9 mouse cellular contexts compared by ENCODE assay signal in genomic region chr1:155093145-155093791, GRCm38 (mm10). TPM values are rescaled to one million over a fixed set of nuclear protein-coding genes. Genes with fewer than 3 reads are reported as not detected.
A peak's percentile ranks its signal among the peaks of the same experiment; 100 is the strongest.
DNase-seq lines count a peak whose midpoint lies in the region; ATAC-seq and TF ChIP-seq lines count a peak whose summit lies in the region.
"Had no signal": no experiment of that assay in that cellular context is flagged by ENCODE, and none has a peak within 500 bp of the region (broad histone marks: within the 10 kb centered on the region; RNA-seq: fewer than 3 reads in every experiment).

No protein-coding gene starts in this region.

- no peaks in the 10 kb centered on the region for H3K9me3 ChIP-seq in embryonic facial prominence, embryonic 10.5 days
- H3K9me3 ChIP-seq: liver, embryonic 15.5 days had no signal

- TF ChIP-seq POLR2A in lung, adult 2 months (IDR thresholded peaks at IDR 0.05; ENCODE audit: borderline replicate concordance, extremely low read depth, low read depth, low read length), result no peak

- no peak for TF ChIP-seq CTCF in lung, adult 2 months (IDR thresholded peaks at IDR 0.05; ENCODE audit: insufficient read depth, low read length)

- peaks cover 58% of the 10 kb centered on the region for H3K4me1 ChIP-seq in embryonic facial prominence, embryonic 10.5 days
- H3K4me1 ChIP-seq in lung, adult 2 months (ENCODE audit: control insufficient read depth, insufficient read depth, low read length), result peaks cover 41% of the 10 kb centered on the region

- ATAC-seq in erythroid progenitor cell, adult 5-6 weeks (replicated peaks; ENCODE audit: low FRiP score, poor library complexity, severe bottlenecking), result no peak

- H3K27ac ChIP-seq in embryonic facial prominence, embryonic 10.5 days (replicated peaks), result peak overlapping the region; percentile 11; the same call in 1 of the 2 replicates
- H3K27ac ChIP-seq: liver, embryonic 15.5 days had no signal

- H3K4me3 ChIP-seq in embryonic facial prominence, embryonic 10.5 days, result no peak overlapping the region
- H3K4me3 ChIP-seq in lung, adult 2 months (replicated peaks; ENCODE audit: extremely low read depth, low read depth, low read length), result no peak overlapping the region
- H3K4me3 ChIP-seq: liver, embryonic 15.5 days had no signal

- H3K27me3 ChIP-seq in embryonic facial prominence, embryonic 10.5 days (replicated peaks; ENCODE audit: low read depth, poor library complexity, severe bottlenecking), result peaks cover 13% of the 10 kb centered on the region
- H3K27me3 ChIP-seq: liver, embryonic 15.5 days had no signal

- DNase-seq in adrenal gland, postnatal 14 days, result peak; percentile 58
- no peak for DNase-seq in adrenal gland, postnatal 4 days (ENCODE audit: low spot score in 2 of 2)
- no peak for DNase-seq in embryonic facial prominence, embryonic 10.5 days (ENCODE audit: low spot score)
- DNase-seq in heart, postnatal 4 days, result peak; percentile 68
- peak; percentile 41 for DNase-seq in lung, adult 2 months
- no peak for DNase-seq in frontal cortex, postnatal 36 days (ENCODE audit: low spot score in 2 of 2)
- no peak for DNase-seq in frontal cortex, postnatal 25 days (ENCODE audit: low spot score in 2 of 2)

- 22% methylated on average over 4 of the region's 4 CpGs for WGBS in embryonic facial prominence, embryonic 10.5 days
- 30% methylated on average over 4 of the region's 4 CpGs for WGBS in lung, adult 2 months

- peaks cover 13% of the 10 kb centered on the region for H3K36me3 ChIP-seq in embryonic facial prominence, embryonic 10.5 days (replicated peaks)

RNA-seq across cellular contexts. Expression of gene Ier5, which starts 6.2 kb away (rescaled TPM):
- total RNA-seq in adrenal gland, postnatal 14 days (2021), result 11.1 and 12.9 TPM in 2 replicates
- 10 to 100 TPM; 12.8 to 14.4 TPM for total RNA-seq in adrenal gland, postnatal 4 days (2021)
- 4.4 TPM in 2 replicates for polyA plus RNA-seq in embryonic facial prominence, embryonic 10.5 days (2016; fragmentation: Nextera tagmentation; extraction: Ambion mirVana)
- 10 to 100 TPM; 26.1 to 26.6 TPM for total RNA-seq in heart, postnatal 4 days (2021)
- polyA plus RNA-seq in lung, adult 2 months (2012; rRNA removed), result 38.1 and 42.8 TPM in 2 replicates
- 13.7 and 15.9 TPM in 2 replicates for total RNA-seq in erythroid progenitor cell, adult 5-6 weeks (2015; ENCODE audit: low replicate concordance)
- total RNA-seq in erythroid progenitor cell, adult 5-6 weeks (2017; ENCODE audit: low replicate concordance), result 11.3 and 13.9 TPM in 2 replicates

RNA-seq across cellular contexts. Expression of gene Mr1, which starts 53.3 kb away (rescaled TPM):
- total RNA-seq in adrenal gland, postnatal 14 days (2021), result 13.8 and 17.2 TPM in 2 replicates
- total RNA-seq in adrenal gland, postnatal 4 days (2021), result 10 to 100 TPM; 27.8 to 33.1 TPM
- polyA plus RNA-seq in embryonic facial prominence, embryonic 10.5 days (2016; fragmentation: Nextera tagmentation; extraction: Ambion mirVana), result 1.2 and 1.4 TPM in 2 replicates
- 1 to 10 TPM; 8.8 to 9.4 TPM for total RNA-seq in heart, postnatal 4 days (2021)
- polyA plus RNA-seq in lung, adult 2 months (2012; rRNA removed), result 6.3 and 11.1 TPM in 2 replicates
- 2.1 TPM in 1 of 2 replicates, not detected in the other for total RNA-seq in erythroid progenitor cell, adult 5-6 weeks (2015; ENCODE audit: low replicate concordance)
- total RNA-seq in erythroid progenitor cell, adult 5-6 weeks (2017; ENCODE audit: low replicate concordance), result 1.1 and 2.4 TPM in 2 replicates

Comparison
In these comparisons a context has a peak if more than half of its experiments do, and no peak if none do; other contexts are left out.
1. DNase-seq: peak in adrenal gland, postnatal 14 days (single experiment), heart, postnatal 4 days (single experiment) and lung, adult 2 months (single experiment); none in adrenal gland, postnatal 4 days (0 of 2), embryonic facial prominence, embryonic 10.5 days (single experiment), frontal cortex, postnatal 36 days (0 of 2) and frontal cortex, postnatal 25 days (0 of 2).